Comparison of ENCODE assay signal across 7 mouse cellular contexts in genomic region chr7:44983085-44983484, GRCm38 (mm10). TPM values are rescaled to one million over a fixed set of nuclear protein-coding genes. Genes with fewer than 3 reads are reported as not detected.
DNase-seq lines count a peak whose midpoint lies in the region; ATAC-seq lines count a peak whose summit lies in the region.

No protein-coding gene starts in this region.

- WGBS in hindbrain, embryonic 12.5 days = 38% methylated on average over 6 of the region's 6 CpGs
- whole genome bisulfite sequencing in midbrain, embryonic 12.5 days = 36% methylated on average over 6 of the region's 6 CpGs

- H3K4me2 ChIP-seq in hindbrain, embryonic 12.5 days (replicated peaks) = 0 out of 2 replicates have a peak overlapping the region, but pooled peaks have one; percentile 14
- 0 out of 2 replicates have a peak overlapping the region, but pooled peaks have one; percentile 62 for H3K4me2 ChIP-seq in midbrain, embryonic 12.5 days (replicated peaks)

- no peak overlapping the region for H3K4me3 ChIP-seq in hindbrain, embryonic 12.5 days
- peak overlapping the region; percentile 82 for H3K4me3 ChIP-seq in midbrain, embryonic 12.5 days

- peaks cover 28% of the 10 kb centered on the region for H3K4me1 ChIP-seq in hindbrain, embryonic 12.5 days
- H3K4me1 ChIP-seq in midbrain, embryonic 12.5 days = peaks cover 26% of the 10 kb centered on the region

- peak; percentile 92 for DNase-seq in NIH3T3 (ENCODE audit: low read depth)
- peak; percentile 75 for DNase-seq in cerebellum, adult 11-12 months
- DNase-seq in forelimb bud, embryonic 11.5 days (ENCODE audit: low read depth, low spot score) = peak; percentile 79
- DNase-seq in left cerebral cortex, postnatal 14 days (ENCODE audit: low spot score in 2 of 2) = peak; percentile 82 to 88
- DNase-seq in spleen, adult 18-20 months = peak; percentile 64 to 86

- H3K9ac ChIP-seq in hindbrain, embryonic 12.5 days = no peak overlapping the region
- H3K9ac ChIP-seq in midbrain, embryonic 12.5 days (replicated peaks) = no peak overlapping the region

- H3K27ac ChIP-seq in hindbrain, embryonic 12.5 days = no peak overlapping the region
- peak overlapping the region; percentile 94; the same call in 1 of the 2 replicates for H3K27ac ChIP-seq in midbrain, embryonic 12.5 days (replicated peaks)

- ATAC-seq in hindbrain, embryonic 12.5 days (ENCODE audit: low FRiP score) = no peak
- no peak for ATAC-seq in midbrain, embryonic 12.5 days (ENCODE audit: low FRiP score, low read depth)

- H3K27me3 ChIP-seq in hindbrain, embryonic 12.5 days = no peaks in the 10 kb centered on the region
- no peaks in the 10 kb centered on the region for H3K27me3 ChIP-seq in midbrain, embryonic 12.5 days

- intact Hi-C loops in left cerebral cortex, postnatal 14 days (cut with DNase I) = no loop called here

- H3K36me3 ChIP-seq in hindbrain, embryonic 12.5 days = peaks cover 53% of the 10 kb centered on the region
- peaks cover 50% of the 10 kb centered on the region for H3K36me3 ChIP-seq in midbrain, embryonic 12.5 days

- no peaks in the 10 kb centered on the region for H3K9me3 ChIP-seq in hindbrain, embryonic 12.5 days (replicated peaks)
- no peaks in the 10 kb centered on the region for H3K9me3 ChIP-seq in midbrain, embryonic 12.5 days

RNA-seq across cellular contexts. Expression of gene Prmt1, which starts 3.3 kb away (rescaled TPM):
- 551 and 566 TPM in 2 replicates for polyA plus RNA-seq in hindbrain, embryonic 12.5 days (2016; fragmentation: Nextera tagmentation; extraction: Ambion mirVana)
- total RNA-seq in left cerebral cortex, postnatal 14 days (2021) = 100 to 1,000 TPM; 166 to 183 TPM
- polyA plus RNA-seq in midbrain, embryonic 12.5 days (2016; fragmentation: Nextera tagmentation; extraction: Ambion mirVana) = 643 and 658 TPM in 2 replicates

RNA-seq across cellular contexts. Expression of gene Cpt1c, which starts 8.4 kb away (rescaled TPM):
- 42.8 and 44.2 TPM in 2 replicates for polyA plus RNA-seq in hindbrain, embryonic 12.5 days (2016; fragmentation: Nextera tagmentation; extraction: Ambion mirVana)
- total RNA-seq in left cerebral cortex, postnatal 14 days (2021) = 100 to 1,000 TPM in 1 of 2 experiments, 10 to 100 TPM in 1; 97.4 to 101 TPM
- polyA plus RNA-seq in midbrain, embryonic 12.5 days (2016; fragmentation: Nextera tagmentation; extraction: Ambion mirVana) = 40.6 and 43.7 TPM in 2 replicates

RNA-seq across cellular contexts. Expression of gene Irf3, which starts 14.4 kb away (rescaled TPM):
- polyA plus RNA-seq in hindbrain, embryonic 12.5 days (2016; fragmentation: Nextera tagmentation; extraction: Ambion mirVana) = 62.7 and 74.3 TPM in 2 replicates
- 10 to 100 TPM; 26.7 to 30.4 TPM for total RNA-seq in left cerebral cortex, postnatal 14 days (2021)
- polyA plus RNA-seq in midbrain, embryonic 12.5 days (2016; fragmentation: Nextera tagmentation; extraction: Ambion mirVana) = 66.7 and 70.6 TPM in 2 replicates

RNA-seq across cellular contexts. Expression of gene Bcl2l12, which starts 15.4 kb away (rescaled TPM):
- 46.7 and 46.8 TPM in 2 replicates for polyA plus RNA-seq in hindbrain, embryonic 12.5 days (2016; fragmentation: Nextera tagmentation; extraction: Ambion mirVana)
- 1 to 10 TPM; 2.7 to 3.3 TPM for total RNA-seq in left cerebral cortex, postnatal 14 days (2021)
- polyA plus RNA-seq in midbrain, embryonic 12.5 days (2016; fragmentation: Nextera tagmentation; extraction: Ambion mirVana) = 50.5 and 54.7 TPM in 2 replicates

RNA-seq across cellular contexts. Expression of gene Scaf1, which starts 33.1 kb away (rescaled TPM):
- polyA plus RNA-seq in hindbrain, embryonic 12.5 days (2016; fragmentation: Nextera tagmentation; extraction: Ambion mirVana) = 50.6 and 52.4 TPM in 2 replicates
- 100 to 1,000 TPM; 153 to 162 TPM for total RNA-seq in left cerebral cortex, postnatal 14 days (2021)
- polyA plus RNA-seq in midbrain, embryonic 12.5 days (2016; fragmentation: Nextera tagmentation; extraction: Ambion mirVana) = 48.1 and 52.4 TPM in 2 replicates
